Mouse (Mus musculus) inflammation-experienced regulatory T-cells, adult 16 weeks (primary cell): ENCODE data around the gene Dstyk. TPM values are rescaled to one million over a fixed set of nuclear protein-coding genes. Genes with fewer than 3 reads are reported as not detected.

Experiments
- polyA plus RNA-seq: library from polyadenylated mRNA; unstranded; fragments of 100-300 nt; shearing (Covaris generic); gene quantifications from one replicate; pipeline ENCODE4 v1.2.1, GENCODE M21; 2017

The Dstyk gene
- polyA plus RNA-seq = 10.4 TPM

GRCm38 (mm10) chr1:132417319-132418251 is at the start of gene Dstyk:
TSS of gene Dstyk (plus strand) at chr1:132417555.

GRCm38 (mm10) chr1:132390691-132391579 is 26.4 kb upstream of the Dstyk start, which contains the start of gene Tmcc2:
TSS of gene Tmcc2 (minus strand) at chr1:132391281.

GRCm38 (mm10) chr1:132476928-132477691 is 59.8 kb downstream of the Dstyk start, which contains the start of gene Rbbp5:
TSS of gene Rbbp5 (plus strand) at chr1:132477365.

GRCm38 (mm10) chr1:132506058-132506457 is 88.7 kb downstream of the Dstyk start, which contains the start of gene Tmem81:
TSS of gene Tmem81 (plus strand) at chr1:132506230.

Other genes starting within 250 kb of the Dstyk start
- gene Lemd1, start 226.1 kb upstream of the Dstyk start, polyA plus RNA-seq = not detected
- not detected for gene AC124108.1, start 226.1 kb upstream of the Dstyk start, polyA plus RNA-seq
- not detected for gene Gm10188, start 187.8 kb upstream of the Dstyk start, polyA plus RNA-seq
- not detected for gene Klhdc8a, start 118.9 kb upstream of the Dstyk start, polyA plus RNA-seq
- 5.8 TPM for gene Nuak2, start 101.4 kb upstream of the Dstyk start, polyA plus RNA-seq
- 1.0 TPM for gene Tmcc2, start 26.3 kb upstream of the Dstyk start, polyA plus RNA-seq
- gene Rbbp5, start 59.8 kb downstream of the Dstyk start, polyA plus RNA-seq = 86.5 TPM
- 14.0 TPM for gene Tmem81, start 88.7 kb downstream of the Dstyk start, polyA plus RNA-seq
- gene Cntn2, start 125.7 kb downstream of the Dstyk start, polyA plus RNA-seq = not detected